Mouse (Mus musculus): ENCODE results near the gene Fbxl16. TPM values are rescaled to one million over a fixed set of nuclear protein-coding genes. Genes with fewer than 3 reads are reported as not detected.

Gene Fbxl16
- total and polyA plus RNA-seq, 3 experiments, result 1.1 to 3.2 (median 1.4) TPM

- Histone ChIP-seq H3K27ac (no peak overlapping the region), H3K27me3 (ENCODE audit: control insufficient read depth, insufficient read depth, low read length) (no peaks in the 10 kb centered on the region), H3K9ac (ENCODE audit: low read depth, low read length) (no peak overlapping the region), H3K36me3 (ENCODE audit: control insufficient read depth, insufficient read depth, low read length) (no peaks in the 10 kb centered on the region), H3K79me2 (replicated peaks; ENCODE audit: control insufficient read depth, insufficient read depth, low read length) (peaks cover 3% of the 10 kb centered on the region), H3K4me3 (no peak overlapping the region), H3K4me1 (ENCODE audit: control insufficient read depth, insufficient read depth, low read length) (peaks cover 2% of the 10 kb centered on the region)
- no peak for TF ChIP-seq CTCF (IDR thresholded peaks at IDR 0.05)
- TF ChIP-seq EP300 (IDR thresholded peaks at IDR 0.05; ENCODE audit: insufficient read depth, low read depth, low read length), result no peak
- TF ChIP-seq POLR2A (IDR thresholded peaks at IDR 0.05; ENCODE audit: insufficient read depth, low read depth, low read length), result no peak
- WGBS, result 80% methylated on average over 6 of the region's 6 CpGs
- intact Hi-C loops (cut with DNase I), result no loop called here
- no peak for DNase-seq
Observed at GRCm38 (mm10) chr17:25863681-25864080, 54.8 kb downstream of the Fbxl16 start.

GRCm38 (mm10) chr17:25864311-25864710 is 55.4 kb downstream of the Fbxl16 start:
- Histone ChIP-seq H3K4me1 (ENCODE audit: control insufficient read depth, insufficient read depth, low read length) (peaks cover 5% of the 10 kb centered on the region), H3K4me3 (no peak overlapping the region), H3K27me3 (ENCODE audit: control insufficient read depth, insufficient read depth, low read length) (no peaks in the 10 kb centered on the region), H3K9ac (ENCODE audit: low read depth, low read length) (no peak overlapping the region), H3K79me2 (replicated peaks; ENCODE audit: control insufficient read depth, insufficient read depth, low read length) (peaks cover 3% of the 10 kb centered on the region), H3K27ac (no peak overlapping the region), H3K36me3 (ENCODE audit: control insufficient read depth, insufficient read depth, low read length) (no peaks in the 10 kb centered on the region)
- intact Hi-C loops (cut with DNase I), result no loop called here
- TF ChIP-seq CTCF (IDR thresholded peaks at IDR 0.05) (no peak), EP300 (IDR thresholded peaks at IDR 0.05; ENCODE audit: insufficient read depth, low read depth, low read length) (no peak), POLR2A (IDR thresholded peaks at IDR 0.05; ENCODE audit: insufficient read depth, low read depth, low read length) (no peak)
- 76% methylated on average over 14 of the region's 14 CpGs for WGBS
- no peak for DNase-seq

GRCm38 (mm10) chr17:25865288-25865687 is 56.4 kb downstream of the Fbxl16 start:
- H3K27ac ChIP-seq, result peak overlapping the region; percentile 36; the same call in 1 of the 2 replicates
- DNase-seq, result no peak
- peak overlapping the region; percentile 35; the same call in 1 of the 2 replicates for H3K4me3 ChIP-seq
- 80% methylated on average over 11 of the region's 11 CpGs for WGBS
- H3K27me3 ChIP-seq (ENCODE audit: control insufficient read depth, insufficient read depth, low read length), result no peaks in the 10 kb centered on the region
- H3K4me1 ChIP-seq (ENCODE audit: control insufficient read depth, insufficient read depth, low read length), result peaks cover 5% of the 10 kb centered on the region
- intact Hi-C loops (cut with DNase I), result loop anchor here (5.0 kb wide), 2 partner anchors 33 to 622 kb away; partner anchors contain the start of gene Stub1
- TF ChIP-seq EP300 (IDR thresholded peaks at IDR 0.05; ENCODE audit: insufficient read depth, low read depth, low read length) (no peak), CTCF (IDR thresholded peaks at IDR 0.05) (no peak), POLR2A (IDR thresholded peaks at IDR 0.05; ENCODE audit: insufficient read depth, low read depth, low read length) (no peak)
- no peaks in the 10 kb centered on the region for H3K36me3 ChIP-seq (ENCODE audit: control insufficient read depth, insufficient read depth, low read length)
- peaks cover 3% of the 10 kb centered on the region for H3K79me2 ChIP-seq (replicated peaks; ENCODE audit: control insufficient read depth, insufficient read depth, low read length)
- peak overlapping the region; percentile 35 for H3K9ac ChIP-seq (ENCODE audit: low read depth, low read length)

GRCm38 (mm10) chr17:25866172-25866571 is 57.3 kb downstream of the Fbxl16 start:
- Histone ChIP-seq H3K27ac (peak overlapping the region; percentile 36), H3K27me3 (ENCODE audit: control insufficient read depth, insufficient read depth, low read length) (no peaks in the 10 kb centered on the region), H3K79me2 (replicated peaks; ENCODE audit: control insufficient read depth, insufficient read depth, low read length) (peaks cover 3% of the 10 kb centered on the region), H3K4me3 (peak overlapping the region; percentile 35), H3K36me3 (ENCODE audit: control insufficient read depth, insufficient read depth, low read length) (no peaks in the 10 kb centered on the region), H3K4me1 (ENCODE audit: control insufficient read depth, insufficient read depth, low read length) (peaks cover 5% of the 10 kb centered on the region), H3K9ac (ENCODE audit: low read depth, low read length) (no peak overlapping the region)
- TF ChIP-seq POLR2A (IDR thresholded peaks at IDR 0.05; ENCODE audit: insufficient read depth, low read depth, low read length), result peak; percentile 55; the same call in 1 of the 2 replicates
- TF ChIP-seq EP300 (IDR thresholded peaks at IDR 0.05; ENCODE audit: insufficient read depth, low read depth, low read length), result 0 out of 2 replicates have a peak, but pooled peaks have one; percentile 58
- TF ChIP-seq CTCF (IDR thresholded peaks at IDR 0.05), result no peak
- WGBS, result 76% methylated on average over 3 of the region's 3 CpGs
- intact Hi-C loops (cut with DNase I), result loop anchor here (5.0 kb wide), 2 partner anchors 34 to 621 kb away; partner anchors contain the start of gene Stub1
- no peak for DNase-seq

GRCm38 (mm10) chr17:25867509-25867835 is 58.6 kb downstream of the Fbxl16 start:
- Histone ChIP-seq H3K4me1 (ENCODE audit: control insufficient read depth, insufficient read depth, low read length) (peaks cover 3% of the 10 kb centered on the region), H3K27ac (peak overlapping the region; percentile 94), H3K27me3 (ENCODE audit: control insufficient read depth, insufficient read depth, low read length) (no peaks in the 10 kb centered on the region), H3K79me2 (replicated peaks; ENCODE audit: control insufficient read depth, insufficient read depth, low read length) (peaks cover 3% of the 10 kb centered on the region), H3K9ac (ENCODE audit: low read depth, low read length) (peak overlapping the region; percentile 92), H3K36me3 (ENCODE audit: control insufficient read depth, insufficient read depth, low read length) (no peaks in the 10 kb centered on the region), H3K4me3 (peak overlapping the region; percentile 100)
- intact Hi-C loops (cut with DNase I), result loop anchor here (5.0 kb wide), 2 partner anchors 35 to 620 kb away; partner anchors contain the start of gene Stub1
- no peak for DNase-seq
- TF ChIP-seq POLR2A (IDR thresholded peaks at IDR 0.05; ENCODE audit: insufficient read depth, low read depth, low read length), result no peak
- TF ChIP-seq EP300 (IDR thresholded peaks at IDR 0.05; ENCODE audit: insufficient read depth, low read depth, low read length), result no peak
- whole genome bisulfite sequencing, result 7% methylated on average over 7 of the region's 7 CpGs

GRCm38 (mm10) chr17:25867836-25868600 is 59.1 kb downstream of the Fbxl16 start:
- Histone ChIP-seq H3K79me2 (replicated peaks; ENCODE audit: control insufficient read depth, insufficient read depth, low read length) (peaks cover 3% of the 10 kb centered on the region), H3K4me3 (peak overlapping the region; percentile 100), H3K4me1 (ENCODE audit: control insufficient read depth, insufficient read depth, low read length) (peaks cover 3% of the 10 kb centered on the region), H3K27ac (peak overlapping the region; percentile 94), H3K9ac (ENCODE audit: low read depth, low read length) (peak overlapping the region; percentile 92), H3K36me3 (ENCODE audit: control insufficient read depth, insufficient read depth, low read length) (no peaks in the 10 kb centered on the region), H3K27me3 (ENCODE audit: control insufficient read depth, insufficient read depth, low read length) (no peaks in the 10 kb centered on the region)
- under 1% methylated on average over 42 of the region's 42 CpGs for WGBS
- peak; percentile 69 to 74 for DNase-seq
- TF ChIP-seq EP300 (IDR thresholded peaks at IDR 0.05; ENCODE audit: insufficient read depth, low read depth, low read length) (0 out of 2 replicates have a peak, but pooled peaks have one; percentile 50), CTCF (IDR thresholded peaks at IDR 0.05) (no peak), POLR2A (IDR thresholded peaks at IDR 0.05; ENCODE audit: insufficient read depth, low read depth, low read length) (peak; percentile 55; the same call in 1 of the 2 replicates)
- intact Hi-C loops (cut with DNase I), result loop anchor here (5.0 kb wide), 2 partner anchors 36 to 619 kb away; partner anchors contain the start of gene Stub1

Data from heart, adult 2 months (tissue).